Mouse (Mus musculus) midbrain, embryonic 14.5 days (tissue): ENCODE data around the gene Spata16. TPM values are rescaled to one million over a fixed set of nuclear protein-coding genes. Genes with fewer than 3 reads are reported as not detected.

ENCODE experiments used
- microRNA-seq: library from miRNA; unstranded; fragments of <30 nt; microRNA quantifications from one replicate; pipeline ENCODE4, GENCODE M21; 2016
- polyA plus RNA-seq: library from polyadenylated mRNA; unstranded; fragments of >200 nt; fragmentation: Nextera tagmentation; extraction: Ambion mirVana; gene quantifications from 2 replicates; pipeline ENCODE4 v1.2.1, GENCODE M21; 2014

Spata16 gene
- polyA plus RNA-seq, 1 experiment from 2014 or later: not detected

Small RNAs within 50 kb of the gene (microRNA-seq; reads per million reads assigned to microRNA genes)
- gene Gm25773 (not detected), gene Gm44464 (not detected)
